Mouse (Mus musculus) intestine, embryonic 14.5 days (tissue): ENCODE data around the gene Mtch1. TPM values are rescaled to one million over a fixed set of nuclear protein-coding genes. Genes with fewer than 3 reads are reported as not detected.

ENCODE experiments used
- ATAC-seq: fragments of 200-750 bp; cut with Nextera tagmentation; replicated peaks from 2 replicates; pipeline ENCODE4 v1.8.0; 2017; ENCODE audit warnings: low read depth, moderate number of reproducible peaks, moderate TSS enrichment, moderate library complexity; ENCODE audit not compliant: low FRiP score, low TSS enrichment
- DNase-seq: peaks from one replicate; pipeline ENCODE4 v3.0.0-alpha.2; 2018; ENCODE audit warnings: low spot score
- H3K27ac ChIP-seq: fragments of 300-500 bp; sonication (generic); 2 replicates; pipeline ENCODE4 v1.5.1; 2014; ENCODE audit warnings: low read depth, mild to moderate bottlenecking, control low read depth
- H3K27me3 ChIP-seq: fragments of 300-500 bp; sonication (generic); replicated peaks from 2 replicates; pipeline ENCODE4 v1.6.1; 2014; ENCODE audit warnings: low read length, control low read depth; ENCODE audit not compliant: control insufficient read depth, insufficient read depth
- H3K36me3 ChIP-seq: fragments of 300-500 bp; sonication (generic); 2 replicates; pipeline ENCODE4 v1.6.1; 2014; ENCODE audit warnings: low read length, control low read depth; ENCODE audit not compliant: control insufficient read depth, insufficient read depth
- H3K4me1 ChIP-seq: fragments of 300-500 bp; sonication (generic); replicated peaks from 2 replicates; pipeline ENCODE4 v1.6.1; 2014; ENCODE audit warnings: low read length, control low read depth, mixed read lengths; ENCODE audit not compliant: control insufficient read depth, insufficient read depth
- H3K4me2 ChIP-seq: fragments of 300-500 bp; sonication (generic); 2 replicates; pipeline ENCODE4 v1.6.1; 2014; ENCODE audit warnings: low read length
- H3K4me3 ChIP-seq: fragments of 300-500 bp; sonication (generic); 2 replicates; pipeline ENCODE4 v1.5.1; 2014; ENCODE audit warnings: low read depth, low read length, control low read depth, mixed read lengths
- H3K9ac ChIP-seq: fragments of 300-500 bp; sonication (generic); 2 replicates; pipeline ENCODE4 v1.6.1; 2014; ENCODE audit warnings: mild to moderate bottlenecking, low read length
- H3K9me3 ChIP-seq: fragments of 300-500 bp; sonication (generic); 2 replicates; pipeline ENCODE4 v1.6.1; 2016; ENCODE audit warnings: low read length, control low read depth; ENCODE audit not compliant: control insufficient read depth
- WGBS: fragments of 180-500 bp; shearing (Covaris S2); extraction: QIAGEN DNeasy Blood & Tissue Kit; methylation state at CpG from one replicate; pipeline ENCODE4 v1.1.7; 2014; 5-methylcytosine and 5-hydroxymethylcytosine counted together
- polyA plus RNA-seq: library from polyadenylated mRNA; unstranded; fragments of >200 nt; fragmentation: Nextera tagmentation; extraction: Ambion mirVana; gene quantifications from 2 replicates; pipeline ENCODE4 v1.2.1, GENCODE M21; 2014

Gene Mtch1
- polyA plus RNA-seq, 1 experiment from 2014 or later: 324 TPM

- 93% methylated on average over 2 of the region's 2 CpGs for WGBS
- H3K4me2 ChIP-seq: no peak overlapping the region
- no peak overlapping the region for H3K27ac ChIP-seq
- H3K27me3 ChIP-seq: no peaks in the 10 kb centered on the region
- ATAC-seq (no peak), DNase-seq (no peak)
- H3K4me3 ChIP-seq: no peak overlapping the region
- H3K9ac ChIP-seq: no peak overlapping the region
- H3K4me1 ChIP-seq: peaks cover 1% of the 10 kb centered on the region; the same call in 1 of the 2 replicates
- no peaks in the 10 kb centered on the region for H3K9me3 ChIP-seq
- H3K36me3 ChIP-seq: no peaks in the 10 kb centered on the region
Observed at GRCm38 (mm10) chr17:29312082-29312481, 35.7 kb downstream of the Mtch1 start.

- ATAC-seq: no peak
- H3K36me3 ChIP-seq: no peaks in the 10 kb centered on the region
- H3K9me3 ChIP-seq: no peaks in the 10 kb centered on the region
- DNase-seq: no peak
- WGBS: 89% methylated on average over 8 of the region's 8 CpGs
- no peak overlapping the region for H3K27ac ChIP-seq
- no peak overlapping the region for H3K4me2 ChIP-seq
- no peaks in the 10 kb centered on the region for H3K27me3 ChIP-seq
- peaks cover 3% of the 10 kb centered on the region; the same call in 1 of the 2 replicates for H3K4me1 ChIP-seq
- no peak overlapping the region for H3K4me3 ChIP-seq
- H3K9ac ChIP-seq: no peak overlapping the region
Observed at GRCm38 (mm10) chr17:29311602-29312001, 36.1 kb downstream of the Mtch1 start.

DNA sequence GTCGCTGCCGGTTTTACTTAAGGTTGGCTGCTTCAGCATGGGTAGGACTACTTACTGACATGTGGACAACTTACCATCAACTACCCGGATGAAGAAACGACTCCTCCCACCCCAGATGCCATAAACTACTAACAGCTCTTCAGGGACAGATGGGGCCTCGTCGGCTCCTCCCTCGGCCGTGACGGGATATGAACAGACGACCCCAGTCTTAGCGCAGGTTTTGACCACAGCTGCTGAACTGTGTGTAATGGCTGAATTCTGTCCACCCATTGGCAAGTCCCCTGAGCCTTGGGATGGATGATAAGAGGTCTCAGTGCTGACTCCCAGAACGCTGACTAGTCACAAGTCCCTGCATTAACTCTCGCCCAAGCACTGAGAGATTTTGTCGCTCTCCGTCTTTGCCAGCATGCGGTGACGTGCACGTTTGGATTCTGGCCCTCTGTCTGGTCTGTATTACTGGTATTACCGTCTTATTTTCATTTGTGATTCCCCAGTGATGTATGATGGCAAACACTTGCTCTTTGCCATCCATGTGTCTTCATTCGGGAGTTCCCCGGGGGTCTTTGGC lies 37.6 kb downstream of the Mtch1 start:
- H3K9me3 ChIP-seq: no peaks in the 10 kb centered on the region
- no peak overlapping the region for H3K27ac ChIP-seq
- ATAC-seq (no peak), DNase-seq (no peak)
- H3K36me3 ChIP-seq: no peaks in the 10 kb centered on the region
- 77% methylated on average over 21 of the region's 21 CpGs for WGBS
- peaks cover 10% of the 10 kb centered on the region for H3K4me1 ChIP-seq
- H3K4me2 ChIP-seq: no peak overlapping the region
- H3K4me3 ChIP-seq: no peak overlapping the region
- no peaks in the 10 kb centered on the region for H3K27me3 ChIP-seq
- H3K9ac ChIP-seq: no peak overlapping the region

GRCm38 (mm10) chr17:29305871-29306270 lies 41.9 kb downstream of the Mtch1 start:
- no peak overlapping the region for H3K4me3 ChIP-seq
- peaks cover 21% of the 10 kb centered on the region for H3K4me1 ChIP-seq
- 60% methylated on average over 7 of the region's 7 CpGs for WGBS
- no peaks in the 10 kb centered on the region for H3K27me3 ChIP-seq
- no peak overlapping the region for H3K9ac ChIP-seq
- H3K36me3 ChIP-seq: peaks cover 6% of the 10 kb centered on the region
- H3K4me2 ChIP-seq: no peak overlapping the region
- no peak overlapping the region for H3K27ac ChIP-seq
- no peaks in the 10 kb centered on the region for H3K9me3 ChIP-seq
- no peak for ATAC-seq
- DNase-seq: no peak

GRCm38 (mm10) chr17:29305058-29305806 lies 42.5 kb downstream of the Mtch1 start:
- H3K36me3 ChIP-seq: peaks cover 12% of the 10 kb centered on the region
- H3K9me3 ChIP-seq: no peaks in the 10 kb centered on the region
- no peaks in the 10 kb centered on the region for H3K27me3 ChIP-seq
- no peak overlapping the region for H3K9ac ChIP-seq
- H3K4me2 ChIP-seq: no peak overlapping the region
- ATAC-seq: peak; percentile 28; the same call in 1 of the 2 replicates
- WGBS: 20% methylated on average over 15 of the region's 15 CpGs
- DNase-seq: no peak
- no peak overlapping the region for H3K4me3 ChIP-seq
- H3K4me1 ChIP-seq: peaks cover 21% of the 10 kb centered on the region
- H3K27ac ChIP-seq: no peak overlapping the region

DNA sequence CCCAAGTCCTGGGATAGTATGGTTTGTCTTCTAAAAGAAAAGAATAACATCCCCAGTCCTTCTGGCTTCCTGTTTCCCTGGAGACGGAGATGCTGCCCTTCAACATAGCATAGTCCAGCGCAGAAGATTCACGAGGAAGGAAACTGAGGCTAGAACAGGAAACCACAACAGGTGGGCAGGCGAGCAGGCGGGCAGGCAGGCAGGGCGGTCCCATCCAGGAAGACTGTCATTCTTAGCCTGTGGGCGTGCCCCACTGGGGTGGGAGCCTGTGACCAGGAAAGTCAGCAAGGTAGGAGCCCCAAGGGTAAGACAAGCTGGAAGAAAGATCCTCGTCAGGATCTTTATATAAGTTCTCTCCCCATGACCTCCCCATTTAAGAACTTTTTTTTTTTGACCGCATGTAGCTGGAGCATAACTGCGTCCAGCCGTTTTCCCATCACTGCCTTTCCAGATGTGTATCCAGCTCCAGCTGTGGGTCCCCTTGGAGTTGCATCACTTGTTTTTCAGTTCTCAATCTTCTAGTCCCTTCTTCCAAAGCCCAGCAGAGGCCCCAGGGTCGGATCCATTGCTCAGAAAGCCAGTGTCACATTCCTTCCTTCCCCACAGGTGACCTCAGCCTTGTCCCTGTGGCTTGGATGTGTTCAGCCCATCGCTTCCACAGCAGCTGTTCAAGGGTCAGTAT lies 43.2 kb downstream of the Mtch1 start:
- no peak for DNase-seq
- no peak overlapping the region for H3K4me2 ChIP-seq
- 61% methylated on average over 13 of the region's 13 CpGs for WGBS

GRCm38 (mm10) chr17:29303856-29304255 lies 43.9 kb downstream of the Mtch1 start:
- H3K9ac ChIP-seq: no peak overlapping the region
- peaks cover 22% of the 10 kb centered on the region for H3K36me3 ChIP-seq
- H3K9me3 ChIP-seq: no peaks in the 10 kb centered on the region
- no peak for ATAC-seq
- no peak for DNase-seq
- no peak overlapping the region for H3K4me2 ChIP-seq
- no peaks in the 10 kb centered on the region for H3K27me3 ChIP-seq
- no peak overlapping the region for H3K27ac ChIP-seq
- WGBS: 83% methylated on average over 3 of the region's 3 CpGs
- H3K4me3 ChIP-seq: no peak overlapping the region
- peaks cover 21% of the 10 kb centered on the region for H3K4me1 ChIP-seq

More for the DNA sequence above, 43.2 kb downstream of the Mtch1 start:
- Histone ChIP-seq H3K27me3 (no peaks in the 10 kb centered on the region), H3K9ac (no peak overlapping the region), H3K9me3 (no peaks in the 10 kb centered on the region), H3K36me3 (peaks cover 18% of the 10 kb centered on the region), H3K27ac (no peak overlapping the region), H3K4me1 (peaks cover 21% of the 10 kb centered on the region), H3K4me3 (no peak overlapping the region)
- no peak for ATAC-seq

- H3K4me1 ChIP-seq: peaks cover 21% of the 10 kb centered on the region
- peaks cover 29% of the 10 kb centered on the region for H3K36me3 ChIP-seq
- no peak overlapping the region for H3K9ac ChIP-seq
- ATAC-seq (no peak), DNase-seq (no peak)
- no peak overlapping the region for H3K27ac ChIP-seq
- 55% methylated on average over 3 of the region's 3 CpGs for WGBS
- H3K9me3 ChIP-seq: no peaks in the 10 kb centered on the region
- H3K27me3 ChIP-seq: no peaks in the 10 kb centered on the region
- H3K4me2 ChIP-seq: no peak overlapping the region
- no peak overlapping the region for H3K4me3 ChIP-seq
Observed at GRCm38 (mm10) chr17:29303087-29303486, 44.6 kb downstream of the Mtch1 start.
